Mouse (Mus musculus) lung, adult 2 months (tissue): ENCODE results near the gene Serpinb6b.

Source experiments
- CTCF ChIP-seq: fragments of 200-500 bp; IDR thresholded peaks from 2 replicates; pipeline ENCODE4 v1.5.1; 2011; ENCODE audit warnings: mild to moderate bottlenecking, low read length, control low read depth; ENCODE audit not compliant: insufficient read depth
- POLR2A ChIP-seq: fragments of 200-500 bp; IDR thresholded peaks from 2 replicates; pipeline ENCODE4 v1.6.1; 2011; ENCODE audit warnings: low read depth, mild to moderate bottlenecking, control low read depth, low read length, borderline replicate concordance; ENCODE audit errors: extremely low read depth

- TF ChIP-seq POLR2A (no peak), CTCF (no peak)
These were observed 42.4 kb upstream of the Serpinb6b start for GRCm38 (mm10) chr13:32922622-32923021.
